Mouse (Mus musculus) cerebellum, adult 2 months (tissue): ENCODE data around the gene Mme.

Experiments used
- CTCF ChIP-seq: fragments of 200-500 bp; IDR thresholded peaks from 2 replicates; pipeline ENCODE4 v1.5.1; 2011; ENCODE audit warnings: low read depth, mild to moderate bottlenecking, control low read depth, low read length, moderate library complexity, borderline replicate concordance; ENCODE audit not compliant: insufficient read depth
- POLR2A ChIP-seq: fragments of 200-500 bp; IDR thresholded peaks from 2 replicates; pipeline ENCODE4 v1.6.1; 2011; ENCODE audit warnings: low read length, control low read depth, borderline replicate concordance; ENCODE audit not compliant: insufficient read depth

DNA sequence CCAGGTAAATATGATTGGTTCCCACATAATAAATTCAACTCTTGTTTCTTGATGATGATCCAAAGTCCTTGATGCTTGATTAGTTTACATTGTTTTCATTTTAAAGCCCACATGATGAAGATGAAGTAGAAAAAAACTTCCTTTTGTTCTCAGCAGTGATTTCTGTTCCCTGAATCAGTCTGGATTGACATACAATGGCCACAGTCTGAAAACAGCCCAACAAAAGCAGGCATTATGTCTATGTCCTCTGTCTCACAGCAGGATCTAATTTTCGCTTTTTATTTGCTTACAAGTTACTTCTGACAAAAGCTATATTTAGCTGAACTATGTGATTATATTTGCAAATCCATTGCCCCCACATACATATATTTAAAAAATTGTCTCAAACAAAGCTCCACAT is 17.7 kb upstream of the Mme start:
- no peak for TF ChIP-seq POLR2A
- no peak for TF ChIP-seq CTCF
